ENCODE assay signal across 24 mouse cellular contexts in the genomic region with DNA sequence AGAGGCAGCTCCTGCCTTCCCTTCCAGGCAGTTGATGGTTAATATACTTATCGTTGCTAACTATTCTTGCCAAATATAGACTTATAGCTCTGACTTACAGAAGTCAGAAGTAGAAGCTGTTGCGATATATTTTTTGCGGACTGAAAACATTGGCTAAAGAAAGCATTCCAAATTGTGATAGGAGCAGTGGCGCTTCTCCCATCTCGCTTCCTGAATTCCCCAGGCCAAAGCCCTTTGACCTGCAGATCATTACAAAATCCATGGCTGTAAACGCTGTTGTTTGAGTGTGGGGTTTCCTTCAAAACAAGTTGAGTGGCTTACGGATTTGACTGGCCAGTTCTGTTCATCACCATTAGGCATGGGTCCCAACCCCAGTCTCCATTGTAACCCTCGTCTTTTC. TPM values are rescaled to one million over a fixed set of nuclear protein-coding genes. Genes with fewer than 3 reads are reported as not detected.
DNase-seq lines count a peak whose midpoint lies in the region; ATAC-seq lines count a peak whose summit lies in the region.
"Had no signal": no experiment of that assay in that cellular context is flagged by ENCODE, and none has a peak within 500 bp of the region (broad histone marks: within the 10 kb centered on the region; RNA-seq: fewer than 3 reads in every experiment).

No protein-coding gene starts in this region.

- H3K9ac ChIP-seq in heart, embryonic 16.5 days (ENCODE audit: low read length) = 0 out of 2 replicates have a peak overlapping the region, but pooled peaks have one; percentile 42
- H3K9ac ChIP-seq in heart, embryonic 12.5 days = no peak overlapping the region
- H3K9ac ChIP-seq in liver, embryonic 16.5 days (ENCODE audit: low read depth, low read length) = no peak overlapping the region
- H3K9ac ChIP-seq: kidney, embryonic 15.5 days; limb, embryonic 13.5 days; neural tube, embryonic 12.5 days had no signal

- WGBS in heart, embryonic 16.5 days = 51% methylated on average over 8 of the region's 8 CpGs
- 75% methylated on average over 8 of the region's 8 CpGs for WGBS in heart, embryonic 12.5 days
- WGBS in liver, embryonic 16.5 days (ENCODE audit: insufficient replicate concordance) = 62% methylated on average over 8 of the region's 8 CpGs

- H3K4me2 ChIP-seq in heart, embryonic 16.5 days (ENCODE audit: low read depth, low read length) = no peak overlapping the region
- no peak overlapping the region for H3K4me2 ChIP-seq in heart, embryonic 12.5 days
- no peak overlapping the region for H3K4me2 ChIP-seq in liver, embryonic 16.5 days (ENCODE audit: low read depth, low read length)
- H3K4me2 ChIP-seq: kidney, embryonic 15.5 days; limb, embryonic 13.5 days; neural tube, embryonic 12.5 days had no signal

- H3K27me3 ChIP-seq in heart, embryonic 16.5 days (ENCODE audit: control insufficient read depth, insufficient read depth, low read length) = no peaks in the 10 kb centered on the region
- no peaks in the 10 kb centered on the region for H3K27me3 ChIP-seq in heart, embryonic 12.5 days (replicated peaks)
- H3K27me3 ChIP-seq in liver, embryonic 16.5 days (ENCODE audit: control insufficient read depth, insufficient read depth, low read depth, low read length) = no peaks in the 10 kb centered on the region
- H3K27me3 ChIP-seq: kidney, embryonic 15.5 days; limb, embryonic 13.5 days; megakaryocyte, embryonic 14.5 days; neural tube, embryonic 12.5 days had no signal

- peak overlapping the region; percentile 66 for H3K27ac ChIP-seq in heart, embryonic 16.5 days (ENCODE audit: low read length)
- no peak overlapping the region for H3K27ac ChIP-seq in heart, embryonic 12.5 days (ENCODE audit: poor library complexity, severe bottlenecking)
- H3K27ac ChIP-seq in liver, embryonic 16.5 days (ENCODE audit: low read length) = peak overlapping the region; percentile 44
- H3K27ac ChIP-seq: forebrain, embryonic 10.5 days; heart, adult 2 months; hindbrain, embryonic 10.5 days; kidney, embryonic 15.5 days; limb, embryonic 13.5 days; neural tube, embryonic 12.5 days had no signal

- no peak for ATAC-seq in heart, embryonic 16.5 days (replicated peaks; ENCODE audit: extremely low read depth, insufficient read depth, low FRiP score)
- no peak for ATAC-seq in heart, embryonic 12.5 days (ENCODE audit: insufficient number of reproducible peaks, low FRiP score)
- ATAC-seq in liver, embryonic 16.5 days (ENCODE audit: low read depth) = no peak
- no peak for ATAC-seq in cerebellum, adult (ENCODE audit: insufficient number of reproducible peaks, low FRiP score, low TSS enrichment)
- ATAC-seq: forebrain, embryonic 16.5 days; hindbrain, embryonic 16.5 days; intestine, postnatal 0 days had no signal

- H3K36me3 ChIP-seq in heart, embryonic 16.5 days (ENCODE audit: control insufficient read depth, insufficient read depth) = 0 out of 2 replicates have a peak, but pooled peaks cover 3% of the 10 kb centered on the region
- H3K36me3 ChIP-seq in heart, embryonic 12.5 days = no peaks in the 10 kb centered on the region
- no peaks in the 10 kb centered on the region for H3K36me3 ChIP-seq in liver, embryonic 16.5 days (ENCODE audit: control insufficient read depth, insufficient read depth)
- H3K36me3 ChIP-seq: forebrain, embryonic 10.5 days; hindbrain, embryonic 10.5 days; kidney, embryonic 15.5 days; limb, embryonic 13.5 days; neural tube, embryonic 12.5 days had no signal

- no peak overlapping the region for H3K4me3 ChIP-seq in heart, embryonic 16.5 days (ENCODE audit: low read length)
- no peak overlapping the region for H3K4me3 ChIP-seq in heart, embryonic 12.5 days
- no peak overlapping the region for H3K4me3 ChIP-seq in liver, embryonic 16.5 days (ENCODE audit: low read depth, low read length)
- H3K4me3 ChIP-seq: forebrain, embryonic 10.5 days; heart, adult 2 months; hindbrain, embryonic 10.5 days; kidney, embryonic 15.5 days; limb, embryonic 13.5 days; megakaryocyte, embryonic 14.5 days; neural tube, embryonic 12.5 days had no signal

- no peak for DNase-seq in liver
- DNase-seq in thymus, postnatal 4 days = peak; percentile 2
- no peak for DNase-seq in thymus, adult 18-20 months
- DNase-seq: adrenal gland, adult 2 months; cerebellum, adult 11-12 months; cerebellum, postnatal 10 days; gastrocnemius, postnatal 25 days; kidney, postnatal 4 days; midbrain, embryonic 14.5 days; right cerebral cortex, postnatal 14 days had no signal

- peaks cover 44% of the 10 kb centered on the region for H3K4me1 ChIP-seq in heart, embryonic 16.5 days (ENCODE audit: control insufficient read depth, insufficient read depth, low read length)
- H3K4me1 ChIP-seq in heart, embryonic 12.5 days (replicated peaks) = peaks cover 46% of the 10 kb centered on the region
- H3K4me1 ChIP-seq in liver, embryonic 16.5 days (ENCODE audit: control insufficient read depth, low read depth, low read length) = peaks cover 6% of the 10 kb centered on the region
- H3K4me1 ChIP-seq: forebrain, embryonic 10.5 days; limb, embryonic 13.5 days; neural tube, embryonic 12.5 days had no signal

- no peaks in the 10 kb centered on the region for H3K9me3 ChIP-seq in heart, embryonic 16.5 days (replicated peaks; ENCODE audit: control insufficient read depth, low read length)
- H3K9me3 ChIP-seq in heart, embryonic 12.5 days (replicated peaks) = no peaks in the 10 kb centered on the region
- H3K9me3 ChIP-seq in liver, embryonic 16.5 days (replicated peaks; ENCODE audit: control insufficient read depth, low read length) = no peaks in the 10 kb centered on the region
- H3K9me3 ChIP-seq: forebrain, embryonic 10.5 days; hindbrain, embryonic 10.5 days; kidney, embryonic 15.5 days; limb, embryonic 13.5 days; megakaryocyte, embryonic 14.5 days; neural tube, embryonic 12.5 days had no signal

RNA-seq across cellular contexts. Expression of gene 1700056E22Rik, which starts 24.1 kb away (rescaled TPM):
- polyA plus RNA-seq in heart, embryonic 16.5 days (2015; fragmentation: Nextera tagmentation; extraction: Ambion mirVana) = 2.2 TPM in 2 replicates
- polyA plus RNA-seq in heart, embryonic 12.5 days (2016; fragmentation: Nextera tagmentation; extraction: Ambion mirVana) = 3.2 and 3.8 TPM in 2 replicates
- 0.48 and 0.50 TPM in 2 replicates for polyA plus RNA-seq in liver, embryonic 16.5 days (2015; fragmentation: Nextera tagmentation; extraction: Ambion mirVana)

RNA-seq across cellular contexts. Expression of gene Dusp10, which starts 45.1 kb away (rescaled TPM):
- polyA plus RNA-seq in heart, embryonic 16.5 days (2015; fragmentation: Nextera tagmentation; extraction: Ambion mirVana) = 11.7 and 15.5 TPM in 2 replicates
- 13.0 and 14.9 TPM in 2 replicates for polyA plus RNA-seq in heart, embryonic 12.5 days (2016; fragmentation: Nextera tagmentation; extraction: Ambion mirVana)
- polyA plus RNA-seq in liver, embryonic 16.5 days (2015; fragmentation: Nextera tagmentation; extraction: Ambion mirVana) = 2.5 and 2.9 TPM in 2 replicates
